ENCODE assay signal across 8 mouse cellular contexts in the genomic region with DNA sequence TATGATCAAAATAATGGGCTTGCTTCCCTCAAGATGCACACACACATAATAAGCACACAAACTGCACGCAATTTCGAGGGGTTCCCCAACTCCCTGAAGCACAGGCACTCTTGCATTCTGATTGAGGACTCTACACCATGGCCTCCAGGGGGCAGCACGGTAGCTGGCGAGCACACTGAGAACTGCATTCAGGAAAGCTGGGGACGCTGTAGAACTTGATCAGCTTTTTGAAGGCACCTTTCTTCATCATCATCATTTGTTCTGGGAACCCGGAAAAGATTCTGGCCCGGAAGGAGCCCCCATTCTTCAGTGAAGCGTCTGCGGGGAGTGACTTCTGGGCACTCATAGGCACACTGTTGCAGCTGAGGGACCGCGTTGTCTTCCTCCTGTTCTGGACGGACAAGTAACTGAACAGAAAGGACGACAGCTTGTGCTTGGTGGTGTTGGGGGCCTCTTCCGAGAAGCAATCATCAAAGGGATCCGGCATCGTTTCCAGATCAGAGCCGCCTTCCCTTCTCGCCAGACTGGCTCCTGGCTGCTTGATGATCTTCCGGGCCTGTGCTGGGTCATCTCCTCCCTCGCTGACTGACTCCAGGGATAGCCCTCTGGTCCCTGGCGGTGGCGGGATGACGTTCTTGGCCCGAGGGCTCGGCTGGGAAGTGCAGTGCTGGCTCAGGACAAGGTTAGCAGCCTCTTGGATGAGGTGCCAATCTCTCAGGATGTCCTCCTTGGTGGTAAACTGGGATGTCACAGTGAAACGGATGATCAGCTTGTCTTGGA. TPM values are rescaled to one million over a fixed set of nuclear protein-coding genes. Genes with fewer than 3 reads are reported as not detected.
DNase-seq lines count a peak whose midpoint lies in the region; ATAC-seq and TF ChIP-seq lines count a peak whose summit lies in the region.

No protein-coding gene starts in this region.

- H3K4me1 ChIP-seq in embryonic facial prominence, embryonic 10.5 days = no peaks in the 10 kb centered on the region
- peaks cover 11% of the 10 kb centered on the region for H3K4me1 ChIP-seq in heart, adult 2 months (ENCODE audit: control insufficient read depth, insufficient read depth, low read length)
- peaks cover 12% of the 10 kb centered on the region for H3K4me1 ChIP-seq in kidney, embryonic 15.5 days
- peaks cover 19% of the 10 kb centered on the region for H3K4me1 ChIP-seq in liver, embryonic 13.5 days (replicated peaks)
- no peaks in the 10 kb centered on the region for H3K4me1 ChIP-seq in neural tube, embryonic 11.5 days (ENCODE audit: control insufficient read depth, insufficient read depth, low read length)

- no peak; the same call in 1 of the 2 replicates for ATAC-seq in kidney, embryonic 15.5 days (replicated peaks; ENCODE audit: low FRiP score)
- peak; percentile 31; the same call in 1 of the 2 replicates for ATAC-seq in liver, embryonic 13.5 days (ENCODE audit: low read depth)
- 0 out of 2 replicates have a peak, but pooled peaks have one; percentile 48 for ATAC-seq in neural tube, embryonic 11.5 days (ENCODE audit: insufficient read depth, low FRiP score, low TSS enrichment)

- 29% methylated on average over 26 of the region's 26 CpGs for WGBS in embryonic facial prominence, embryonic 10.5 days
- 19% methylated on average over 26 of the region's 26 CpGs for WGBS in heart, adult 2 months
- WGBS in kidney, embryonic 15.5 days = 19% methylated on average over 26 of the region's 26 CpGs
- 32% methylated on average over 26 of the region's 26 CpGs for WGBS in liver, embryonic 13.5 days (ENCODE audit: insufficient replicate concordance)
- WGBS in neural tube, embryonic 11.5 days = 24% methylated on average over 26 of the region's 26 CpGs

- H3K4me2 ChIP-seq in kidney, embryonic 15.5 days = peak overlapping the region; percentile 68
- peak overlapping the region; percentile 59 for H3K4me2 ChIP-seq in liver, embryonic 13.5 days
- H3K4me2 ChIP-seq in neural tube, embryonic 11.5 days (ENCODE audit: low read depth) = peak overlapping the region; percentile 39

- DNase-seq in B cell, adult 2 months = peak; percentile 84
- peak; percentile 85 for DNase-seq in adrenal gland, postnatal 14 days
- DNase-seq in embryonic facial prominence, embryonic 10.5 days (ENCODE audit: low spot score) = peak; percentile 82
- DNase-seq in heart, adult 2 months = peak; percentile 69 to 81
- DNase-seq in liver, embryonic 13.5 days = peak; percentile 35
- DNase-seq in neural tube, embryonic 11.5 days (ENCODE audit: low spot score) = peak; percentile 79
- peak; percentile 22 for DNase-seq in telencephalon, adult 2 months (ENCODE audit: low read depth, low spot score)

- 0 out of 2 replicates have a peak, but pooled peaks have one; percentile 30 for TF ChIP-seq EP300 in heart, adult 2 months (IDR thresholded peaks at IDR 0.05; ENCODE audit: insufficient read depth, low read depth, low read length)

- H3K9ac ChIP-seq in heart, adult 2 months (ENCODE audit: low read depth, low read length) = peak overlapping the region; percentile 4
- peak overlapping the region; percentile 45; the same call in 1 of the 2 replicates for H3K9ac ChIP-seq in kidney, embryonic 15.5 days
- peak overlapping the region; percentile 0; the same call in 1 of the 2 replicates for H3K9ac ChIP-seq in liver, embryonic 13.5 days
- peak overlapping the region; percentile 8; the same call in 1 of the 2 replicates for H3K9ac ChIP-seq in neural tube, embryonic 11.5 days (ENCODE audit: low read length)

- intact Hi-C loops in heart, adult 2 months (cut with DNase I) = loop anchor here (1.0 to 2.0 kb wide), 2 partner anchors 69 to 189 kb away; a partner anchor contains a TSS

- no peaks in the 10 kb centered on the region for H3K36me3 ChIP-seq in embryonic facial prominence, embryonic 10.5 days (replicated peaks)
- no peaks in the 10 kb centered on the region for H3K36me3 ChIP-seq in heart, adult 2 months (ENCODE audit: control insufficient read depth, insufficient read depth, low read length)
- H3K36me3 ChIP-seq in kidney, embryonic 15.5 days = no peaks in the 10 kb centered on the region
- no peaks in the 10 kb centered on the region for H3K36me3 ChIP-seq in liver, embryonic 13.5 days
- no peaks in the 10 kb centered on the region for H3K36me3 ChIP-seq in neural tube, embryonic 11.5 days (ENCODE audit: control insufficient read depth, insufficient read depth, low read length)

- TF ChIP-seq POLR2A in heart, adult 2 months (IDR thresholded peaks at IDR 0.05; ENCODE audit: insufficient read depth, low read depth, low read length) = 0 out of 2 replicates have a peak, but pooled peaks have one; percentile 9

- H3K27ac ChIP-seq in embryonic facial prominence, embryonic 10.5 days (replicated peaks) = peak overlapping the region; percentile 48; the same call in 1 of the 2 replicates
- H3K27ac ChIP-seq in heart, adult 2 months = peak overlapping the region; percentile 21
- H3K27ac ChIP-seq in kidney, embryonic 15.5 days = no peak overlapping the region
- H3K27ac ChIP-seq in liver, embryonic 13.5 days = no peak overlapping the region
- no peak overlapping the region for H3K27ac ChIP-seq in neural tube, embryonic 11.5 days (ENCODE audit: low read depth, low read length)

- peaks cover 7% of the 10 kb centered on the region; the same call in 1 of the 2 replicates for H3K27me3 ChIP-seq in embryonic facial prominence, embryonic 10.5 days (replicated peaks; ENCODE audit: low read depth, poor library complexity, severe bottlenecking)
- H3K27me3 ChIP-seq in heart, adult 2 months (ENCODE audit: control insufficient read depth, insufficient read depth, low read length) = no peaks in the 10 kb centered on the region
- no peaks in the 10 kb centered on the region for H3K27me3 ChIP-seq in kidney, embryonic 15.5 days
- H3K27me3 ChIP-seq in liver, embryonic 13.5 days = no peaks in the 10 kb centered on the region
- no peaks in the 10 kb centered on the region for H3K27me3 ChIP-seq in neural tube, embryonic 11.5 days (ENCODE audit: control insufficient read depth, insufficient read depth, low read length)

- peak; percentile 93 for TF ChIP-seq CTCF in heart, adult 2 months (IDR thresholded peaks at IDR 0.05)

- no peaks in the 10 kb centered on the region for H3K9me3 ChIP-seq in embryonic facial prominence, embryonic 10.5 days
- no peaks in the 10 kb centered on the region for H3K9me3 ChIP-seq in kidney, embryonic 15.5 days (replicated peaks)
- H3K9me3 ChIP-seq in liver, embryonic 13.5 days (replicated peaks) = no peaks in the 10 kb centered on the region
- H3K9me3 ChIP-seq in neural tube, embryonic 11.5 days (ENCODE audit: control insufficient read depth, low read length) = no peaks in the 10 kb centered on the region

- H3K4me3 ChIP-seq in embryonic facial prominence, embryonic 10.5 days = peak overlapping the region; percentile 48
- H3K4me3 ChIP-seq in heart, adult 2 months = peak overlapping the region; percentile 22
- H3K4me3 ChIP-seq in kidney, embryonic 15.5 days (replicated peaks) = peak overlapping the region; percentile 38
- peak overlapping the region; percentile 38 for H3K4me3 ChIP-seq in liver, embryonic 13.5 days (replicated peaks)
- H3K4me3 ChIP-seq in neural tube, embryonic 11.5 days (ENCODE audit: low read depth, low read length) = 0 out of 2 replicates have a peak overlapping the region, but pooled peaks have one; percentile 4

- H3K79me2 ChIP-seq in heart, adult 2 months (replicated peaks; ENCODE audit: control insufficient read depth, insufficient read depth, low read length) = no peaks in the 10 kb centered on the region

RNA-seq across cellular contexts. Expression of a gene that starts 25.1 kb away (rescaled TPM):
- 11.8 and 14.9 TPM in 2 replicates for total RNA-seq in adrenal gland, postnatal 14 days (2021)
- 0.40 and 0.95 TPM in 2 replicates for polyA plus RNA-seq in embryonic facial prominence, embryonic 10.5 days (2016; fragmentation: Nextera tagmentation; extraction: Ambion mirVana)
- total RNA-seq in heart, adult 2 months (2021) = 1 to 10 TPM in 1 of 2 experiments, under 1 TPM in 1; 0.81 to 1.4 TPM
- polyA plus RNA-seq in heart, adult 2 months (2012; rRNA removed) = 2.3 and 3.3 TPM in 2 replicates
- 85.0 and 102 TPM in 2 replicates for polyA plus RNA-seq in kidney, embryonic 15.5 days (2015; fragmentation: Nextera tagmentation; extraction: Ambion mirVana)
- 7.4 and 8.0 TPM in 2 replicates for polyA plus RNA-seq in liver, embryonic 13.5 days (2015; fragmentation: Nextera tagmentation; extraction: Ambion mirVana)
- polyA plus RNA-seq in neural tube, embryonic 11.5 days (2014; fragmentation: Nextera tagmentation; extraction: Ambion mirVana) = 0.84 and 0.95 TPM in 2 replicates

RNA-seq across cellular contexts. Expression of a gene that starts 41.8 kb away (rescaled TPM):
- 68.8 and 158 TPM in 2 replicates for total RNA-seq in adrenal gland, postnatal 14 days (2021)
- polyA plus RNA-seq in embryonic facial prominence, embryonic 10.5 days (2016; fragmentation: Nextera tagmentation; extraction: Ambion mirVana) = 1.5 and 3.8 TPM in 2 replicates
- under 1 TPM; 0.64 to 0.78 TPM for total RNA-seq in heart, adult 2 months (2021)
- polyA plus RNA-seq in heart, adult 2 months (2012; rRNA removed) = 0.88 and 1.8 TPM in 2 replicates
- 32.9 and 35.3 TPM in 2 replicates for polyA plus RNA-seq in kidney, embryonic 15.5 days (2015; fragmentation: Nextera tagmentation; extraction: Ambion mirVana)
- polyA plus RNA-seq in liver, embryonic 13.5 days (2015; fragmentation: Nextera tagmentation; extraction: Ambion mirVana) = 63.7 and 72.8 TPM in 2 replicates
- polyA plus RNA-seq in neural tube, embryonic 11.5 days (2014; fragmentation: Nextera tagmentation; extraction: Ambion mirVana) = 0.51 and 0.69 TPM in 2 replicates

Comparison
In these comparisons a context has a peak if more than half of its experiments do, and no peak if none do; other contexts are left out.
1. DNase-seq: peak in every context shown above with its lines; median percentile 85 in adrenal gland, postnatal 14 days; 84 in B cell, adult 2 months; 82 in embryonic facial prominence, embryonic 10.5 days; 79 in neural tube, embryonic 11.5 days; 75 in heart, adult 2 months; 35 in liver, embryonic 13.5 days; 22 in telencephalon, adult 2 months.
2. H3K27ac ChIP-seq: peak in embryonic facial prominence, embryonic 10.5 days (single experiment) and heart, adult 2 months (single experiment); none in kidney, embryonic 15.5 days (single experiment), liver, embryonic 13.5 days (single experiment) and neural tube, embryonic 11.5 days (single experiment).
3. Peak in every context shown above with its lines, with median percentiles within 50 percentile points of each other: H3K4me3 ChIP-seq, H3K9ac ChIP-seq and H3K4me2 ChIP-seq.